Mouse (Mus musculus): ENCODE data around the gene Pmp22. TPM values are rescaled to one million over a fixed set of nuclear protein-coding genes. Genes with fewer than 3 reads are reported as not detected.

Pmp22 gene
- total and polyA plus RNA-seq, 2 experiments: 1.8 to 3.3 TPM

DNA sequence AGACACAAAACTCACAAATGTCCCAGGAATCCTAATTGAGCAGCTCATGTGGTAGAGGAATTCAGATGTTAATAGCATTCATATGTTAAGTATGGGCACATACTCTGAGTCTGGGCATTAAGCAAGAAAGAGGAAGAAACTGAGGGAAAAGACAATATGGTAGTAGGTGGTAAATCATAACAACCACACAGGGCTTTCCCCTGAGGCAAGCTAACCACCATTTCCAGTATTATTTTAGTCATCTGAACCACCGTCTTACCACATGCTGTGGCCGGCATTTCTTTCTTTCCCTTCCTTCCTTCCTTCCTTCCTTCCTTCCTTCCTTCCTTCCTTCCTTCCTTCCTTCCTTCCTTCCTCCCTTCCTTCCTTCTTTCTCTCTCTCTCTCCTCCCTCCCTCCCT is 6.5 kb upstream of the Pmp22 start:
- H3K4me1 ChIP-seq (ENCODE audit: control insufficient read depth, insufficient read depth, low read length): no peaks in the 10 kb centered on the region
- H3K27me3 ChIP-seq (ENCODE audit: control insufficient read depth, insufficient read depth, low read length): no peaks in the 10 kb centered on the region; the same call in 1 of the 2 replicates
- H3K9ac ChIP-seq (ENCODE audit: low read depth, low read length): no peak overlapping the region
- TF ChIP-seq POLR2A (IDR thresholded peaks at IDR 0.05; ENCODE audit: extremely low read depth, insufficient read depth, low read length) (no peak), CTCF (IDR thresholded peaks at IDR 0.05; ENCODE audit: low read depth, low read length) (no peak)
- DNase-seq (ENCODE audit: extremely low read depth, low read depth, low spot score): no peak
- H3K4me3 ChIP-seq (ENCODE audit: insufficient read depth, low read depth, low read length): no peak overlapping the region
- no peak overlapping the region for H3K27ac ChIP-seq (replicated peaks; ENCODE audit: insufficient read depth, low read depth, low read length)
- H3K79me2 ChIP-seq (ENCODE audit: control insufficient read depth, insufficient read depth, low read length): no peaks in the 10 kb centered on the region
- WGBS: 80% methylated on average over 2 of the region's 2 CpGs
- no peaks in the 10 kb centered on the region for H3K36me3 ChIP-seq (ENCODE audit: control insufficient read depth, insufficient read depth, low read length)

GRCm38 (mm10) chr11:63122776-63123350 is 5.9 kb upstream of the Pmp22 start:
- H3K36me3 ChIP-seq (ENCODE audit: control insufficient read depth, insufficient read depth, low read length): no peaks in the 10 kb centered on the region
- H3K9ac ChIP-seq (ENCODE audit: low read depth, low read length): no peak overlapping the region
- H3K27me3 ChIP-seq (ENCODE audit: control insufficient read depth, insufficient read depth, low read length): no peaks in the 10 kb centered on the region; the same call in 1 of the 2 replicates
- no peak for DNase-seq (ENCODE audit: extremely low read depth, low read depth, low spot score)
- H3K79me2 ChIP-seq (ENCODE audit: control insufficient read depth, insufficient read depth, low read length): no peaks in the 10 kb centered on the region
- TF ChIP-seq POLR2A (IDR thresholded peaks at IDR 0.05; ENCODE audit: extremely low read depth, insufficient read depth, low read length) (no peak), CTCF (IDR thresholded peaks at IDR 0.05; ENCODE audit: low read depth, low read length) (no peak)
- H3K27ac ChIP-seq (replicated peaks; ENCODE audit: insufficient read depth, low read depth, low read length): no peak overlapping the region
- H3K4me3 ChIP-seq (ENCODE audit: insufficient read depth, low read depth, low read length): no peak overlapping the region
- H3K4me1 ChIP-seq (ENCODE audit: control insufficient read depth, insufficient read depth, low read length): no peaks in the 10 kb centered on the region
- WGBS: 88% methylated on average over 4 of the region's 4 CpGs

- H3K9ac ChIP-seq (ENCODE audit: low read depth, low read length): no peak overlapping the region
- DNase-seq (ENCODE audit: extremely low read depth, low read depth, low spot score): no peak
- TF ChIP-seq CTCF (IDR thresholded peaks at IDR 0.05; ENCODE audit: low read depth, low read length) (peak; percentile 15; the same call in 1 of the 2 replicates), POLR2A (IDR thresholded peaks at IDR 0.05; ENCODE audit: extremely low read depth, insufficient read depth, low read length) (no peak)
- no peaks in the 10 kb centered on the region for H3K36me3 ChIP-seq (ENCODE audit: control insufficient read depth, insufficient read depth, low read length)
- H3K27ac ChIP-seq (replicated peaks; ENCODE audit: insufficient read depth, low read depth, low read length): no peak overlapping the region
- no peaks in the 10 kb centered on the region; the same call in 1 of the 2 replicates for H3K27me3 ChIP-seq (ENCODE audit: control insufficient read depth, insufficient read depth, low read length)
- WGBS: 21% methylated on average over 4 of the region's 4 CpGs
- no peaks in the 10 kb centered on the region for H3K4me1 ChIP-seq (ENCODE audit: control insufficient read depth, insufficient read depth, low read length)
- no peaks in the 10 kb centered on the region for H3K79me2 ChIP-seq (ENCODE audit: control insufficient read depth, insufficient read depth, low read length)
- H3K4me3 ChIP-seq (ENCODE audit: insufficient read depth, low read depth, low read length): no peak overlapping the region
These were observed 4.5 kb upstream of the Pmp22 start for GRCm38 (mm10) chr11:63124316-63124715.

GRCm38 (mm10) chr11:63125832-63126456 is 2.8 kb upstream of the Pmp22 start:
- Histone ChIP-seq H3K4me3 (ENCODE audit: insufficient read depth, low read depth, low read length) (no peak overlapping the region), H3K9ac (ENCODE audit: low read depth, low read length) (no peak overlapping the region), H3K27me3 (ENCODE audit: control insufficient read depth, insufficient read depth, low read length) (no peaks in the 10 kb centered on the region; the same call in 1 of the 2 replicates), H3K79me2 (ENCODE audit: control insufficient read depth, insufficient read depth, low read length) (no peaks in the 10 kb centered on the region), H3K36me3 (ENCODE audit: control insufficient read depth, insufficient read depth, low read length) (no peaks in the 10 kb centered on the region), H3K4me1 (ENCODE audit: control insufficient read depth, insufficient read depth, low read length) (no peaks in the 10 kb centered on the region), H3K27ac (replicated peaks; ENCODE audit: insufficient read depth, low read depth, low read length) (no peak overlapping the region)
- 55% methylated on average over 5 of the region's 5 CpGs for WGBS
- DNase-seq (ENCODE audit: extremely low read depth, low read depth, low spot score): no peak
- TF ChIP-seq POLR2A (IDR thresholded peaks at IDR 0.05; ENCODE audit: extremely low read depth, insufficient read depth, low read length) (no peak), CTCF (IDR thresholded peaks at IDR 0.05; ENCODE audit: low read depth, low read length) (no peak)

DNA sequence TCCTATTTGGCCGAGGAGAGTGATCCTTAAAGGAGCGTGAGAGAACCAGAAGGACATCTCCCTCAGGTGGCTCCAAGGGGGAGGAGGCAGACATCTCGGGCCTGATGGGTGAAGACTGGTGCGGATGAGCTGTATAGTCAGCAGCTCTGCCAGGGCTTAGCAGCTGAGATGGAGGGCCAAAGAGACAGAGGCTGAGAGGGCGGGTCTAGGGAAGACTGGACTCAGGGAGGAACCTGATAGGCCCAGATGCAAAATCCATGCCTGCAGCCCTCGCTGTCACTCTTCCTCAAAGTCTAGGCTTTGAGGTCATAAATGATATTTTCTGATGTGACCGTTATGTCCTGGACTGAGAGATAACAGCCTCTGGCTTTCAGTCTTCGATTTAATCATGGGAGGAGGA is 1.8 kb upstream of the Pmp22 start:
- no peaks in the 10 kb centered on the region for H3K4me1 ChIP-seq (ENCODE audit: control insufficient read depth, insufficient read depth, low read length)
- TF ChIP-seq POLR2A (IDR thresholded peaks at IDR 0.05; ENCODE audit: extremely low read depth, insufficient read depth, low read length): no peak
- TF ChIP-seq CTCF (IDR thresholded peaks at IDR 0.05; ENCODE audit: low read depth, low read length): no peak
- no peak for DNase-seq (ENCODE audit: extremely low read depth, low read depth, low spot score)
- no peak overlapping the region for H3K9ac ChIP-seq (ENCODE audit: low read depth, low read length)
- no peaks in the 10 kb centered on the region for H3K36me3 ChIP-seq (ENCODE audit: control insufficient read depth, insufficient read depth, low read length)
- no peaks in the 10 kb centered on the region; the same call in 1 of the 2 replicates for H3K27me3 ChIP-seq (ENCODE audit: control insufficient read depth, insufficient read depth, low read length)
- H3K27ac ChIP-seq (replicated peaks; ENCODE audit: insufficient read depth, low read depth, low read length): no peak overlapping the region
- H3K79me2 ChIP-seq (ENCODE audit: control insufficient read depth, insufficient read depth, low read length): no peaks in the 10 kb centered on the region
- 86% methylated on average over 8 of the region's 8 CpGs for WGBS
- H3K4me3 ChIP-seq (ENCODE audit: insufficient read depth, low read depth, low read length): no peak overlapping the region

DNA sequence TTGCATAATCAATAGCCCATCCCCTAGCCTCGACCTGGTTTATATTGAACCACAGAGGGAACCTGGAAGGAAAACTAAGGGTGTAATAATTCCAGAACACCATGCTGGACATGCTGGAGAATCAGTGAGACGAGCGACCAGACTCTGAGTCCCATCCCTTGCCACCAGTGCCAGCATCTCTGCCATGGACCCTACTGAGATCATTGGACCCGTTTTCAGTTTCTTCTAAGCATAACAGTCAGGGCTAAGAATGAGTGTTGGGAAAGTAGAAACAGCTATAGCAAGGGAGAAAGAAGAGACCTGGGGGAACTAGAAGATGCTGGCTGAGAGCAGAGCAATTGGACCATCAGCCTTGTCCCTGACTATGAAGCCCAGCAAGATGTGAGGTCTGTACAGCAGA is 1.3 kb upstream of the Pmp22 start:
- no peak for TF ChIP-seq CTCF (IDR thresholded peaks at IDR 0.05; ENCODE audit: low read depth, low read length)
- no peak for TF ChIP-seq POLR2A (IDR thresholded peaks at IDR 0.05; ENCODE audit: extremely low read depth, insufficient read depth, low read length)
- H3K9ac ChIP-seq (ENCODE audit: low read depth, low read length): no peak overlapping the region
- WGBS: 80% methylated on average over 4 of the region's 4 CpGs
- DNase-seq (ENCODE audit: extremely low read depth, low read depth, low spot score): no peak
- H3K36me3 ChIP-seq (ENCODE audit: control insufficient read depth, insufficient read depth, low read length): no peaks in the 10 kb centered on the region
- H3K27me3 ChIP-seq (ENCODE audit: control insufficient read depth, insufficient read depth, low read length): peaks cover 4% of the 10 kb centered on the region
- H3K79me2 ChIP-seq (ENCODE audit: control insufficient read depth, insufficient read depth, low read length): no peaks in the 10 kb centered on the region
- no peak overlapping the region for H3K27ac ChIP-seq (replicated peaks; ENCODE audit: insufficient read depth, low read depth, low read length)
- no peak overlapping the region for H3K4me3 ChIP-seq (ENCODE audit: insufficient read depth, low read depth, low read length)
- no peaks in the 10 kb centered on the region for H3K4me1 ChIP-seq (ENCODE audit: control insufficient read depth, insufficient read depth, low read length)
